Mouse (Mus musculus) liver (tissue): Measurements from ENCODE around the gene Vmn1r85.
"Not testable (repeated sequence)": the region's sequence is repeated elsewhere in the genome, so short reads cannot be mapped to it uniquely, and the experiment has no call there.

Source experiments
- DNase-seq: peaks from one replicate; pipeline ENCODE4 v3.0.0-alpha.2; 2020; ENCODE audit warnings: mixed read lengths

The Vmn1r85 gene

GRCm38 (mm10) chr7:13095073-13095472 lies at the start of gene Vmn1r85:
Vmn1r85 (minus strand) TSS chr7:13095173.
- DNase-seq, result no peak

DNA sequence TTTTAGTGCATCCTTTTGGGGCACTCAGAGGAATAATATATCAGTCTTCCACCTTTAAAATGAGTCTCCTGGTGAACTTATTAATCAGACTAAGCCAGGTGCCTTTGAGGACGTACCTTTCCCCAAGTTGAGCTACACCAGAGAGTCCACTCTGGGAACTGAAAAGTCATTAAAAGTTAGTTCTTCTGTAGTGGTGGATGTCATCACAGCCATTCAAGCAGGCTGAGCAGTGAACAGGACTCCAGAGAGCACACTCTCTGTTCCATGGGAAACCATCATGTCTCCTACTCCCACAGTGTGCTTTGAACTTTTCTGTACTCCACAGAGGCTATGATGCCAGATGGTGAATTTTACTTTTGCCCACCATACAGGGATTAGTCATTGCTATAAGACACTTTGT lies 45.1 kb upstream of the Vmn1r85 start, which contains the start of gene Vmn1r87:
Gene Vmn1r87 (minus strand): TSS at position 101 of the 400 bp plus-strand sequence.
- no peak for DNase-seq

DNA sequence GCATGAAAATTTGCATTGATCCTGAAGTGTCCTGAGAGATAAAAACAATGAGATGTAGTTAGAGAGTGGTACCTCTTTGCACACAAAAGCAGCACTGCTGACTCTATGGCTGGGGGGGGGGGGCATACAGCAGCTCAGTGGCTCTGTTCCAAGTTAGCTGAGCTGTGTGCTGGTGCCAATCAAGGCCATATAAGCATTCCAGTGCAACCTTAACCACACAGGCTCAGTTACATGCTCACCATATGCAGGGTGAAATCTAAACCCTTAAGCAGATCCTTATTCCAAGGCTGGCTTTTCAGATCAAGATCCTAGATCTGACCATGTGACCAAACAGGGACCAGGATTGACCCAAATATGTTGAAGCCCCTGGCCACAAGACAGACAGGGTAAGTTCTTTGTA lies 42.4 kb upstream of the Vmn1r85 start:
- DNase-seq, result no peak

DNA sequence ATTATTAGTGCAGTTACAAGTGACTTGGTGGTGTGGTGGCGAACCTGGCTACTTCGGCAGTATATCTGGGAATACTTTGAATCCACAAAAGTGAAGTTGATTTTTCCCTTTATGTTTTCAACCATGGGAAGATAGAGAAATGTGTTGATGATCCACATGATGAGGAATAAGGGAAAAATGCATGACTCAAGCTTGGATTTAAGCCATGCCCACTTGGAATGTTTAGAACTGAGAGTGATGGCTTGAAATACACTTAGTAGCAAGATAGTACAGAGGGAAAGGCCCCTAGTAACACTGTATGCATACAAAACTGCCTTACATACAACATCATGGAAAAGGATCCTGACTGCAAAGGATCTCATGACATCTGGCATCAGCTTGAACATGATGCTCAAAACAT lies 36.9 kb upstream of the Vmn1r85 start:
- DNase-seq, result no peak

GRCm38 (mm10) chr7:13123554-13124153 lies 28.7 kb upstream of the Vmn1r85 start:
- not testable (repeated sequence) for DNase-seq

DNA sequence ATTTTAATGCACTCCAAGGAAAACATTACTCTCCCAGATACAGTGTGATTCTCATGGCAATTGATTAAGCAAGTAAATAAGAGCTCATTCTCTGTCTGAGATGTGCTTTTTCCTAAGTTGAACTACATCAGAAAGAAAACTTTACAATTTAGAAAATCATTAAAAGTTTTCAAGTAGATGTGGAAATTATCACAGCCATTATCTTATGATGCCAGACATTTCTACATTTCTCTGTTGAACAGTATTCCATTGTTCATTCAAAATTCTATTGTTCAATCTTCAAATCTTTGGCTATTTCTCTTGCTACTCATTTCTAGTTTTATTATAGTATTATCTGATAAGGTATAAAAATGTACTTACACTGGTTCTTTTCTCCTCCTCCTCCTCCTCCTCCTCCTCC lies 24.8 kb upstream of the Vmn1r85 start, which contains the start of gene Vmn1r86:
Gene Vmn1r86 (minus strand): TSS at position 101 of the 400 bp plus-strand sequence.
- no peak for DNase-seq

GRCm38 (mm10) chr7:13072293-13072692 lies 22.7 kb downstream of the Vmn1r85 start:
- DNase-seq, result no peak

- peak; percentile 26 for DNase-seq
Measured at GRCm38 (mm10) chr7:13063399-13063798, 31.6 kb downstream of the Vmn1r85 start.

GRCm38 (mm10) chr7:13059536-13059935 lies 35.4 kb downstream of the Vmn1r85 start:
- no peak for DNase-seq

- no peak for DNase-seq
Measured at GRCm38 (mm10) chr7:13056913-13057700, 37.9 kb downstream of the Vmn1r85 start.

DNA sequence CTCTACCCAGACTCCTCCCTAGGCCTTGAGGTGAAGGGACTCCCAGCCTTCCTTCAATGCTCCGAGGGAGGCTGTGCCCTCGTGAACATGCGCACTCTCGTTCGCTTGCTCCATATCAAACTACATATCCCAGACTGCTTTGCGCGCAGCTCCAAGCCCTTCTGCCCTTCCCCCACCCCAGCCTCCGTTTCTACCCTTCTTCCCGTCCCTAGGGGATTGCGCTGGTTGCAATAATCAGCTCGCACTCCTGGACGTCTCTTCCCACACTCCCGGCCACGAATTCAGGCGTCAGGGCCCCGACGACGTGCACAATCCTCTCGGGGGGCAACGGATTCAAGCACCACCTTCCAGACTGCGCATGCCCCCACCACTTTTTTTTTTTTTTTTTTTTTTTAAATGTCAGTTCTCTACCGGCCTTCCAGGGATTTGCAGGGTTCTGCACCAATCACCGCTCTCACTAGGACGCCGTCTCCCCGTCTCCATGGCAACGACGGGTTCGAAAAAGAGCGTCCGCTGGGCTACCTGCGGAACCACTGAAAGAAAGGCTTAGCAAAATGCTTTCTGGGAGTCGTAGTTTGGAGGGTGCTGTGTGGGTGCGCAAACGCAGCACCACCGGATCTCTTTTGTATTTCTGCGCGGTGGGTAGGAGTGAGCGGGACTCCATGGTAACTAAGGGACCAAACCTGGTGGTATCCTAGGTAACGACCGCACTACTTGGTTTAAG lies 40.5 kb downstream of the Vmn1r85 start, which contains the start of gene Mzf1:
Gene Mzf1 (minus strand): TSS at position 478 of the 724 bp plus-strand sequence.
- peak; percentile 88 for DNase-seq

DNA sequence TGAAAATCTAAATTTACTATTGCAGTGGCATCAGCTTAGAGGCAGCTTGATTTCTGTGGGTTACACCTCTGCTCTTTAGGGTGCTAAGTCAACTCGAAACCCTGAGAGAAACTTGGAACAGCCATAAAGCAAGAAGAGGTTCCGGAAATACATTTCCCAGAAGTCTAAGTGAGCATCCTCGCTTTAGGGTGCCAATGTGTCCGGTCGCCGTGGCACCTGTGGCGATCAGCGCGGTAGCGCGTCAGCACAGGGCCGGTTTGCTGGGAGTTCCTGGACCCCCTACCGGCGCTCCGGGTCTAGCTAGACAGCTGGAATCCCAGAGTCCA lies 41.0 kb downstream of the Vmn1r85 start:
- no peak for DNase-seq

DNA sequence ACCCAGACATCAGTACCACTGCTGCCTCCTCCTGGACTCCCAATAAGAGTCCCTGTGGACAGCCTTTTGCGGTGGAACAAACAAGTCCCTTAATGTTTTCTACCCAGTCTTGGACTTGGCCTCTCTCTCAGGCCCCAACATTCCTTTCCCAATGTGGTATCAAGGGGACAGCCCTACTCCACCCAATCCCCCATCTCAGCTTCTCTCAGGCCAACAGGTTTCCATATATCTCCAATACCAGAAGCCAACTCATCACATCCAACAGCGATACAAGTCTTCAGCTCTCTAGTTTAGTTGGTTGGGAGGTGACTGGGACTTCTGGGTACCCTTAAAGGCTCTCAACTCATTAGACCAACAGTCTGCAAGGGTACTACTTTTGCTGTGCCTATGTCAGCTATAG lies 41.5 kb downstream of the Vmn1r85 start:
- no peak for DNase-seq

- no peak for DNase-seq
Measured at GRCm38 (mm10) chr7:13053001-13053400, 42.0 kb downstream of the Vmn1r85 start.

GRCm38 (mm10) chr7:13046084-13046483 lies 48.9 kb downstream of the Vmn1r85 start:
- DNase-seq, result peak; percentile 60

GRCm38 (mm10) chr7:13044254-13044625 lies 50.7 kb downstream of the Vmn1r85 start:
- no peak for DNase-seq

DNA sequence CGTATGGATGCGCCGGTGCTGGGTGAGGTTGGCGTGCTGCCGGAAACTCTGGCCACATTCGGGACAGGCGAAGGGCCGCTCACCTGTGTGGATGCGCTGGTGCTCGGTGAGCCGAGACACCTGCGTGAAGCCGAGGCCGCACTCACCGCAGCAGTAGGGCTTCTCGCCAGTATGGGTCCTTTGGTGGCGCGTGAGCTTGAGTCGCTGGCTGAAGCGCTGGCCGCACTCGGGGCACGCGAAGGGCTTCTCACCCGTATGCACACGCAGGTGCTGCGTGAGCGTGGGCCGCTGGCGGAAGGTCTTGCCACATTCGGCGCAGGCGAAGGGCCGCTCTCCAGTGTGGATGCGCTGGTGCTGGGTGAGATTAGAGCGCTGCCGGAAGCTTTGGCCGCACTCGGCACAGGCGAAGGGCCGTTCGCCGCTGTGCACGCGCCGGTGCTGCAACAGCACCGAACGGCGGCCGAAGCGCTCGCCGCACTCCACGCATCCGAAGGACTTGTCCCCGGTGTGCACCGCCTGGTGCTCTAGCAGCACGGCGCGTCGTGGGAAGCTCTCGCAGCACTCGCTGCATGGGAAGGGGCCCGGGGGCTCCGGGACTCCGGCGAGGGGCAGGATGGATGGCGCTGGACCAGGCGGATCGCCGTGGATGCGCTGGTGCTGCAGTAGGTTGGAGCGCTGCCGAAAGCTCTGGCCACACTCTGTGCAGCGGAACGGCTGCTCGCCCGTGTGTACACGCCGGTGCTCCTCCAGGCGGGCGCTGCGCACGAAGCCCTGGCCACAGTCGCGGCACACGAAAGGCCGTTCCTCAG lies 51.3 kb downstream of the Vmn1r85 start:
- peak; percentile 18 for DNase-seq

- DNase-seq, result no peak
Measured at GRCm38 (mm10) chr7:13043120-13043444, 51.9 kb downstream of the Vmn1r85 start.

DNA sequence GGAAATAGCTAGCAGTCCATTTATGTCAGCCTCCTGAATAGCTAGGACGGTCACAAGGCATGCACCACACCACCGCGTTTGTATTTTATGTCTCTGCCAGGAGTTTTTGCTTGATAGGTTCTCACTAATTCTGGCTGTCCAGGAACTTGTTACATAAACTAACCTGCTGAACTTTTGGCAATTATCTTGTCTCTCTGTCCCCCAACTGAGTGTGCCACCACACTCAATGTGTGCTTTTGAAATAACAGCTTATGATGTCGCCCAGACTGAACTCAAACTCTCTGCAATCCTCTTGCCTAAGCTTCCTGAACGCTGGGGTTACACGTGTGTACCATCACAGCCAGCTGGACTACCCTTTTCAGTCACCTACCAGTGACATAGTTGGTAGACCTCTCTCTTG lies 52.5 kb downstream of the Vmn1r85 start:
- no peak for DNase-seq

- DNase-seq, result no peak
Measured at GRCm38 (mm10) chr7:13041256-13041655, 53.7 kb downstream of the Vmn1r85 start.

- DNase-seq, result no peak
Measured at GRCm38 (mm10) chr7:13039181-13039580, 55.8 kb downstream of the Vmn1r85 start.

- DNase-seq, result peak; percentile 11
Measured at GRCm38 (mm10) chr7:13038621-13039169, 56.3 kb downstream of the Vmn1r85 start.
